Mouse (Mus musculus) hindbrain, embryonic 15.5 days (tissue): ENCODE results near the gene Mrc2. TPM values are rescaled to one million over a fixed set of nuclear protein-coding genes. Genes with fewer than 3 reads are reported as not detected.

Experiments used
- ATAC-seq: fragments of 200-750 bp; cut with Nextera tagmentation; 2 replicates; pipeline ENCODE4 v1.8.0; 2017; ENCODE audit warnings: low read depth, moderate number of reproducible peaks, moderate TSS enrichment; ENCODE audit not compliant: low FRiP score
- H3K27ac ChIP-seq: fragments of 300-500 bp; sonication (generic); replicated peaks from 2 replicates; pipeline ENCODE4 v1.5.1; 2015; ENCODE audit warnings: mild to moderate bottlenecking, inconsistent platforms
- H3K27me3 ChIP-seq: fragments of 300-500 bp; sonication (generic); 2 replicates; pipeline ENCODE4 v1.6.1; 2015; ENCODE audit warnings: control low read depth, inconsistent platforms
- H3K36me3 ChIP-seq: fragments of 300-500 bp; sonication (generic); 2 replicates; pipeline ENCODE4 v1.6.1; 2015; ENCODE audit warnings: control low read depth, inconsistent platforms
- H3K4me1 ChIP-seq: fragments of 300-500 bp; sonication (generic); replicated peaks from 2 replicates; pipeline ENCODE4 v1.6.1; 2015; ENCODE audit warnings: control low read depth, inconsistent platforms
- H3K4me2 ChIP-seq: fragments of 300-500 bp; sonication (generic); 2 replicates; pipeline ENCODE4 v1.6.1; 2015; ENCODE audit warnings: moderate library complexity, mild to moderate bottlenecking, inconsistent platforms
- H3K4me3 ChIP-seq: fragments of 300-500 bp; sonication (generic); 2 replicates; pipeline ENCODE4 v1.5.1; 2015; ENCODE audit warnings: mild to moderate bottlenecking, inconsistent platforms
- H3K9ac ChIP-seq: fragments of 300-500 bp; sonication (generic); 2 replicates; pipeline ENCODE4 v1.6.1; 2015; ENCODE audit warnings: inconsistent platforms
- H3K9me3 ChIP-seq: fragments of 300-500 bp; sonication (generic); 2 replicates; pipeline ENCODE4 v1.6.1; 2016; ENCODE audit warnings: control low read depth, inconsistent platforms
- WGBS: fragments of 180-500 bp; shearing (Covaris S2); methylation state at CpG from one replicate; pipeline ENCODE4 v1.1.7; 2015; 5-methylcytosine and 5-hydroxymethylcytosine counted together
- polyA plus RNA-seq: library from polyadenylated mRNA; unstranded; fragments of >200 nt; fragmentation: Nextera tagmentation; extraction: Ambion mirVana; gene quantifications from 2 replicates; pipeline ENCODE4 v1.2.1, GENCODE M21; 2015

The Mrc2 gene
- polyA plus RNA-seq, 1 experiment from 2014 or later = 5.8 TPM

DNA sequence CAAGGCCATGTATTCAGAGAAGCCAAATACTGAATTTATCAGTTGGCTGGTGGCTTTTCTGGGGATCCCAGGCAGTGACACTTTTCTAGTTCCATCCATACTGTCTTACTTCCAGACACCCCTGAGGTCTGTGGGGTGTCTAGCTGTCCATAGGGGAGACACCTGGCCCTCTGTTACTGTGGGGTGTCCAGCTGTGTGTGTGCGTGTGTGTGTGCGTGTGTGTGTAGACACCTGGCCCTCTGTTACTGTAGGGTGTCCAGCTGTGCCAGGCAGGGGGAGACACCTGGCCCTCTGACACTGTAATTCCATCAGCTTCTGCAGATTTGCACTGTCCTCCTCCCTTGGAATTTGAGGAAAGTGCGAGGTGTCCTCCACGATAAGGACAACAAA, 61.4 kb downstream of the Mrc2 start:
- Histone ChIP-seq H3K27ac (no peak overlapping the region), H3K36me3 (no peaks in the 10 kb centered on the region), H3K27me3 (no peaks in the 10 kb centered on the region), H3K9me3 (no peaks in the 10 kb centered on the region), H3K4me1 (peaks cover 8% of the 10 kb centered on the region), H3K9ac (no peak overlapping the region), H3K4me2 (no peak overlapping the region), H3K4me3 (no peak overlapping the region)
- ATAC-seq = no peak
- WGBS = 93% methylated on average over 4 of the region's 4 CpGs

DNA sequence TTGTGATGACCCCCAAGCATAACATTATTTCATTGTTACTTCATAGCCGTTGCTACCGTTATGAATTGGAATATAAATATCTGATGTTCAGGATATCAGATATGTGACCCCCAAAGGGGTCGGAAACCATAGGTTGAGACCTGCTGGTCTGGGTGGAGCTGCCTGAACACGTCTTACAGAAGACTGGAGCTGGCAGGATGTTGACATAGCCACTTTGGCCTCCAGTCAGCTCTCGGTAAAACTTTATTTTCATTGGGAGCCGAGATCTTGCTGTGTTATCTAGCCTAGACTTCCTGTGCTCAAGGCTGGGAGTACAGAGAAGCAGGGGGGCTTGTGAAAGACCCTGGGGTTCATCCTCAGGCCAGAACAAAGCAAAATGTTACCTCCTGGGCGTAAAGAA, 63.9 kb downstream of the Mrc2 start:
- WGBS = 78% methylated on average over 7 of the region's 7 CpGs
- Histone ChIP-seq H3K9me3 (no peaks in the 10 kb centered on the region), H3K4me2 (no peak overlapping the region), H3K9ac (no peak overlapping the region), H3K4me3 (no peak overlapping the region), H3K27ac (no peak overlapping the region), H3K4me1 (peaks cover 8% of the 10 kb centered on the region), H3K36me3 (no peaks in the 10 kb centered on the region), H3K27me3 (no peaks in the 10 kb centered on the region)
- ATAC-seq = no peak

DNA sequence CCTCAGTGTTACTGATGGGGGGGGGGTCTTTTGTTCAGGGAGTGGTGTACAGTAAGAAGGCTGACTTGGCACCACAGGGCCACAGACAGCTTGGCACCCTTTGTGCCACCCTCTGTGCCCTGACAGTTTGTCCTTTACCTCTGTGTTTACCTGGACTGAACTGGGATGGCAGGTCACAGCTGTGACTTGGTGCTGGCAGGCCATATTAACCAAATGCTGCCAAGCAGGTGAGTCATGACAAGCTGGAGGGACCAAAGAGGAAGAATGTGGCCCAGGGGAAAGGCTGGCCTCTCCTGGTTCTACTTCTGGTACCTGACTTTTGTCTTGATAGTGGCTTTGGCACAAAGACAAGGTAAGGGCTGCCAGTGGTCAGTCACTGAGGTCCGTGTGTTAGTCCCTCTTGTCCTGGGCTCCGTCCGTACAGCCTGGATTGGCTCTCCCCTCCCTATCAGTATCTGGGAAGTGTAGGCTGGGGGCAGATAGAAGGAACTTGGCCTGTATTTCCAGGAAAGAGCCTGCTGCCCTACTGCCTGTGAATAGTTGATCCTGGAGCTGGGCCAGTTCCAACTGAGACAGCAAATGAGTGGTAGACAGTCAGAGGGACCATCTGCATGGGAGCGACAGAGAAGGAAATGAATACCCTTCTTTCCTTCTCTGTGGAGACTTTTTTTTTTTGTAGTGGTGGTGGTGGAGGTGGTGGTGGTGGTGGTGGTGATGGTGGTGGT, 69.8 kb downstream of the Mrc2 start:
- H3K9ac ChIP-seq = no peak overlapping the region
- 78% methylated on average over 4 of the region's 4 CpGs for WGBS

DNA sequence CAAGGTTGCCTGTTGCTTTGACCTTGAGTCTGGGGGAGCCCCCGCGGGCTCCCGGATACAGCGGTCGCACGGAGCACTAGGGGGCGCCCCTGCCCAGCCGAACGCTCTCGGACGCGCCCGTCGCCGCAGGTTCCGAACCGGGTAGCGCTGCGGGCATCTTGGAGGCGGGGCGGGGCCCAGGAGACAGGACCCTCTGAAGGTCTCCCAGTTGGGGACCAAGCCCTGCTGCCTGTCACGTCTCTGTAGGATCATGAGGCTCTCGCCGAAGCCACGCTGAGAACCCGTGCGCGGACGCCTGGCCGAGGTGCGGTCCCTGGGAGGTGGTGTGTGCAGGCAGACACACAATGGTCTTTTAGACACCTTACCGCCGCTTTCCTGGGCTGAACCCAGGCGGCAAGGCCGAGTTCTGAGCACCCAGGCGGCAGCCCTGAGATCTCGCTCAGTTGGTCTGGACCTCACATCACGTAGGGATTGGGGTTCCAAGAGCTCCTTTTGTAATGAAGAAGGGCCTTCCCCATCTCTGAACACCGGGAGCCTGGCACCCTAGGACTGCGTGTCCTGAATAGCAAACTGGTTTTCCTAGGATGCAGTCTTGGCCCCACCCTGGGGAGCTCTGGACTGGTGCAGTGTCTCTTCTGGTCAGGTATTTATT, 70.6 kb downstream of the Mrc2 start:
- peak; percentile 87 for ATAC-seq
- peak overlapping the region; percentile 80 for H3K9ac ChIP-seq
- H3K4me1 ChIP-seq = peaks cover 36% of the 10 kb centered on the region
- WGBS = under 1% methylated on average over 40 of the region's 40 CpGs
- no peaks in the 10 kb centered on the region for H3K9me3 ChIP-seq
- no peaks in the 10 kb centered on the region for H3K36me3 ChIP-seq
- no peaks in the 10 kb centered on the region for H3K27me3 ChIP-seq
- H3K27ac ChIP-seq = peak overlapping the region; percentile 88
- H3K4me2 ChIP-seq = peak overlapping the region; percentile 74
- H3K4me3 ChIP-seq = peak overlapping the region; percentile 52

More for the DNA sequence above, 69.8 kb downstream of the Mrc2 start:
- Histone ChIP-seq H3K27ac (no peak overlapping the region), H3K9me3 (no peaks in the 10 kb centered on the region), H3K4me1 (peaks cover 36% of the 10 kb centered on the region), H3K4me3 (no peak overlapping the region), H3K36me3 (no peaks in the 10 kb centered on the region), H3K4me2 (no peak overlapping the region), H3K27me3 (no peaks in the 10 kb centered on the region)
- no peak for ATAC-seq

DNA sequence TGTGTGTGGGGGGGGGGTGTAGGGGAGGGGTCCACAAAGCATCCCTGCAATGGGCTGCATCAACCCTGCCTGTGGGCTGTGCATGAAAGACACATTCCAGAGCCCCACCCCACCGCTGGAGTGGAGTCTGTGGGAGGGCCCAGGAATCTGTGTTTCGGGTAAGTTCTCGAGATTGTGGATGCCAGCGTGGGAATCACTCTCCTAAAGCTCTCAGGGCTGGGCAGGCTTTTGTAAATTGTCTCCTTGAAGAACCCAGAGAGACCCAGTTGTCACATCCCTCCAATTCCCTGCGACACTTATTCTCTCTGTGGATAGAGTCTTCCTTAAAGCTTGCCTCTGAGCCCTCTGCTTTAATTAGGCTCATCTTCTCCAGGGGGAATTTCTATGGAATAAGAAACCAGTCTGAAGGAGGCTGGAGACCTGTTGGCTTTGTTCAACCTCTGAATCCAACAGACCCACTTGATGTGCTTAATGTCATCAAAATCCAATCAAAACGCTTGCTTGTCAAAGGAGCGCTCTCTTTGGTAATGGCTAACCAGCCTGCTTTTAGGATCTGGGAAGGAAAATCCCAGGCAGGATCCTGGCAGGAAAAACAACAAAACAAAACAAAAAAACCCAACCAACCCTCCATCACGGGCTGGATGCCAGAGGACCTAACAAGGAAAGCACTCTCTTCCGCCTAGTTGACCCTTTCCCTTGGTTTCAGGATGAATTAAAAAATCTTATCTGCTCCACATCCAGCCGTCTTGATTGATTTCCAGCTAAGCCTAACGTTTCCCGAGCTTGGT, 71.3 kb downstream of the Mrc2 start:
- WGBS = 14% methylated on average over 12 of the region's 12 CpGs
- peaks cover 36% of the 10 kb centered on the region for H3K4me1 ChIP-seq
- H3K9ac ChIP-seq = peak overlapping the region; percentile 80
- H3K27me3 ChIP-seq = no peaks in the 10 kb centered on the region
- peak overlapping the region; percentile 74 for H3K4me2 ChIP-seq
- peak overlapping the region; percentile 52 for H3K4me3 ChIP-seq
- no peaks in the 10 kb centered on the region for H3K9me3 ChIP-seq
- no peaks in the 10 kb centered on the region for H3K36me3 ChIP-seq
- peak overlapping the region; percentile 88 for H3K27ac ChIP-seq
- peak; percentile 73 for ATAC-seq

DNA sequence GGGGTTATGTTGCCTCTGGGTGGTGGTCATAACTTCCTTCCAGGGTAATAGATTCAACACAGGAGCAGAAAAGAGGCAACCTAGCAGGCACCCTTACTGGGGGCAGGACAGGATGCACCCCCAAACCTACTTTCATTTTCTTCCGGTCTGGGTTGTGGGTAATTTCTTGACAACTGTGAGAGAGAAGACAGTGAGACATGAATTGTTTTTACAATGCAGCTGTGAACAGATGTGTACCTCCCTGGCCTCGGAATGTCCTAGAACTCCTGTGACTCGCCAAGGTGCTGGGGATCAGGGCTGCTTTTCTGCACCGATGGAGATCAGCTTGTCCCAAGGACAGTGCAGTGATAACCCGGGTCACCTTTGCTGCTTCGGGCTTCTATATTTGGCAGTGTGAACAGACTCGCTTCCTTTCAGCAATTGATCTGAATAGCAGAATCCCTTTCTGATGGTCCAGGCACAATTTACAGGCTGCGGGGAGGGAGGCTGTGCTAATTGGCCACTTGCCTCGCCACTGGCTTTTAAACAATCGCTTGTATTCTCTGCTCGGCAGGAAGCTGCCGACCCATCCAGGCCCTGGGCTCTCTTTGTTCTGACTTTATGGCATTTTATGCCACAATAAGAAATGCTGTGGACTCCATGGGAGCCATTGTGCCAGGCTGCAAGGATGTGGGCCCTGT, 72.1 kb downstream of the Mrc2 start:
- 5% methylated on average over 12 of the region's 12 CpGs for WGBS
- ATAC-seq = no peak
- H3K36me3 ChIP-seq = no peaks in the 10 kb centered on the region
- no peaks in the 10 kb centered on the region for H3K9me3 ChIP-seq
- H3K27ac ChIP-seq = peak overlapping the region; percentile 88
- H3K4me2 ChIP-seq = peak overlapping the region; percentile 74
- H3K9ac ChIP-seq = peak overlapping the region; percentile 80
- H3K27me3 ChIP-seq = no peaks in the 10 kb centered on the region
- H3K4me3 ChIP-seq = peak overlapping the region; percentile 52
- peaks cover 36% of the 10 kb centered on the region for H3K4me1 ChIP-seq

DNA sequence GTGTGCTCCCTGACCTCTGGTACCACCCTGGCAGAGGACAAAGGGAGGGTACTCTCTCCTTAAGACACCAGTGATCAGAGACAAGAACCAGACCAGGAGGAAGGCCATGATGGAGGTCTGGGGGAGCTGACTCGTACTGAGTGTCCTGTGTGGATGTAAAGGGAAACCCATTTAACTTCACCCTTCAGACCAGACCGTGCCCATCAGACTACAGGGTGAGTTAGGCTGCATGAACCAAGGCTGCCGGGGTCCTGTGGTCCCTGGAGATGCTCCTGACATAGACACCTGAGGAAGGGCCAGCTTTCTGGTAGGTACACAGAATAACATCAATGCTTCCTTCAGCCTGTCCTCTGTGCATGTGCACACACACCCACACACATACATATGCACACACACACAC, 73.2 kb downstream of the Mrc2 start:
- H3K27ac ChIP-seq = no peak overlapping the region

DNA sequence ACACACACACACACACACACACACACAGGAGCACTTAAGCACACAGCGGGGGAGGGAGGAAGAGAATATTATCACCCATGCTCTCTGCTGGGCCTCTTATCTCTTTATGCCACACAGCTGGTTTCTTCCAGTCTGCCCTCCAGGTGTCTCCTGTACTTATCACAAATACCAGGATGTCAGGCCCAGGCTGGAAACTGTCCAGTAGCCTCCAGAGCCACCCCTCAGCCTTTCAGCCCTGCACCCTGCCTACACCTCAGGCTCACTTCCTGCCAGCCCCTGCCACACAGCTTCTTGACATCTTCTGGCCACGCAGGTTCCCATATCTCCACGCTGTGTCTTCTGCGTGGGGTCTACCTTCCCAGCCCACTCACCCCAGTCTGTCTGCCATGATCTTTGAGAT, 73.6 kb downstream of the Mrc2 start:
- ATAC-seq = no peak
- Histone ChIP-seq H3K4me2 (no peak overlapping the region), H3K27me3 (no peaks in the 10 kb centered on the region), H3K9me3 (no peaks in the 10 kb centered on the region), H3K4me3 (no peak overlapping the region), H3K9ac (no peak overlapping the region), H3K27ac (no peak overlapping the region), H3K4me1 (peaks cover 36% of the 10 kb centered on the region), H3K36me3 (no peaks in the 10 kb centered on the region)
- WGBS = 64% methylated on average over 4 of the region's 4 CpGs

More for the DNA sequence above, 73.2 kb downstream of the Mrc2 start:
- Histone ChIP-seq H3K9ac (no peak overlapping the region), H3K4me3 (no peak overlapping the region), H3K27me3 (no peaks in the 10 kb centered on the region), H3K4me2 (peak overlapping the region; percentile 74; the same call in 1 of the 2 replicates), H3K4me1 (peaks cover 36% of the 10 kb centered on the region), H3K36me3 (no peaks in the 10 kb centered on the region), H3K9me3 (no peaks in the 10 kb centered on the region)
- WGBS = 94% methylated on average over 3 of the region's 3 CpGs
- ATAC-seq = no peak

DNA sequence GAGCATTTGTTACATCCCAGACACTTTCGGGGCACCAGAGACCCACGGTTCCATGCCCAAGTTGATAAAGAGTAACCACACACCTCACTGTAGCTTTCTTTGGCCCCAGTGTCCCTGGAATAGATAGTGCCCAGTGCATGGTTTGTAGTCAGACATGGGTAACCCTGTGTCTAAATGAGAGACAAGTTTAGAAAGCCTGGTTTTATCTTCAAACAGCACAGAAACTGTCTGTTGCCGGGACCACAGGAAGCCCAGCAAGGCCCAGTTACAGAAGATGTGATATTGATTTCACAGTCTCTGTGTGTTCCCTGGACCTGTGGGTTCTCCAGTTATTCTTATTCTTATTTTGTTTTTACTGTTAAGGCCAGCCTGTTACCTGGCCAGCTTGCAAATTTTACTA, 74.7 kb downstream of the Mrc2 start:
- 91% methylated on average over 3 of the region's 3 CpGs for WGBS

DNA sequence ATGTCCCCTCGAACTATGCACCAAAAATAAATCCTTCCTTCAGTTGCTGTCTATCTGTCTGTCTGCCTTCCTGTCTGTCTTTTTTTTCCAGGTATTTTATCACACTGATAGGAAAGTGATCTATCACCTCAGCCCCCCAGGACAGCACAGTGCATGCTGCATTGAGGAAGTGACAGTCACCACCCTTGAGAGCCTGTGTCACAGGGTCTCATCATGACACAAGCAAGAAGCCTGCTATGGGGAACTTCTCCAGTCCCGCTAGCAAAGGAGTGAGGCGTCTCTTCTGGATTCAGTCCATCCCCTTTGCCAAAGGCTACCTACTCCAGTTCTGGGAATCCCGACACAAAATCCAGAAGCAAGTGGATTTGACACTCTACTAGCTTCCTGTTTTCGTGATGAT, 76.4 kb downstream of the Mrc2 start:
- WGBS = 89% methylated on average over 5 of the region's 5 CpGs
- ATAC-seq = no peak
- H3K4me3 ChIP-seq = no peak overlapping the region
- H3K4me2 ChIP-seq = no peak overlapping the region
- peaks cover 24% of the 10 kb centered on the region for H3K4me1 ChIP-seq
- H3K27ac ChIP-seq = no peak overlapping the region
- H3K9me3 ChIP-seq = no peaks in the 10 kb centered on the region
- H3K36me3 ChIP-seq = no peaks in the 10 kb centered on the region
- H3K27me3 ChIP-seq = no peaks in the 10 kb centered on the region
- no peak overlapping the region for H3K9ac ChIP-seq

More for the DNA sequence above, 74.7 kb downstream of the Mrc2 start:
- no peaks in the 10 kb centered on the region for H3K27me3 ChIP-seq
- H3K36me3 ChIP-seq = no peaks in the 10 kb centered on the region
- no peak overlapping the region for H3K27ac ChIP-seq
- ATAC-seq = no peak
- no peak overlapping the region for H3K4me2 ChIP-seq
- H3K9me3 ChIP-seq = no peaks in the 10 kb centered on the region
- H3K4me3 ChIP-seq = no peak overlapping the region
- H3K4me1 ChIP-seq = peaks cover 36% of the 10 kb centered on the region
- no peak overlapping the region for H3K9ac ChIP-seq

DNA sequence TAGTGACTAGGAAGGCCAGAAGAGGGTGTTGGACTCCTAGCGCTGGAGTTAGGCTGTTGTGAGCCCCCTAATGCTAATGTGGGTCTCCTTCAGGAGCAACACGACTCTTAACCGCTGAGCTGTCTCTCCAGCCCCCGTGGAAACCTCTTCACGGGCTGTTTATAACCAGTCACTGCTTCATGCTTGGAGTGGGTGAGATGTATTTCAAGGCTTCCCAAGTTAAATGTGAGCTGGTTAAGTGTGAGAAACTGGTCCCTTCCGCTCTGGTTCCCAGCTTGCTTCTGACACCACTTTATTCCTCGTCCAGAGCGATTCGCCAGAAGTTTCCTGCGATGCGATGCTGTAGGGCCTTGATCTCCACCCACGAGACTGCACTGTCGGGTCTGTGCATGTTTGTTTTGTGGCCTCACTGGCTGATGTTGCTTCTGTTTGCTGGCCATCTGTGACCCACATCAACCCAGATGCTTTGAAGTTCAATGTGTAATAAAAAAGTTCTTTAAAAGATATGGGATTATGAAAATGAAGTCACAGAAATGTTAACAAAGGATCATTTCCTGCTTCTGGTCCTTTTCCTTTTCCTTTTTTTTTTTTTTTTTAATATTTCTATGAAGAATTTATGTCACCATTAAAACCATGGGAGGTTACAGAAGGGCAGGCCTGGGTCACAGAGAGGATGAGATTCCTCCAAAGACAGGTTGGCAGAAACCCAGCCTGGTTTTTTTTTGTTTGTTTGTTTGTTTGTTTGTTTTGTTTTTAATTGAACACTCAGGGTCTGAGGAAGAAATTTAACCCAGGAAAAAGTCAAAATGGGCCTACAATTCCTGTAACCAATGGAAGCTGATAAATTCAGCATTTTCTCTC, 77.3 kb downstream of the Mrc2 start:
- H3K27ac ChIP-seq = no peak overlapping the region
- WGBS = 88% methylated on average over 13 of the region's 13 CpGs
- no peak for ATAC-seq
- H3K9ac ChIP-seq = no peak overlapping the region
- peaks cover 15% of the 10 kb centered on the region for H3K4me1 ChIP-seq
- no peaks in the 10 kb centered on the region for H3K9me3 ChIP-seq
- no peak overlapping the region for H3K4me2 ChIP-seq
- H3K27me3 ChIP-seq = no peaks in the 10 kb centered on the region
- no peaks in the 10 kb centered on the region for H3K36me3 ChIP-seq
- no peak overlapping the region for H3K4me3 ChIP-seq
